Mouse (Mus musculus) myocyte (in vitro differentiated cells): ENCODE results near the gene Spag6.

ENCODE experiments used
- CEBPB ChIP-seq: IDR thresholded peaks from 2 replicates; pipeline ENCODE4 v1.6.1; 2011; ENCODE audit warnings: mild to moderate bottlenecking, moderate library complexity; ENCODE audit not compliant: poor library complexity, insufficient read depth, severe bottlenecking
- E2F4 ChIP-seq: IDR thresholded peaks from one replicate; pipeline ENCODE4 v1.6.1; 2011; ENCODE audit warnings: mild to moderate bottlenecking, control low read depth, moderate library complexity; ENCODE audit not compliant: insufficient read depth
- MAX ChIP-seq: IDR thresholded peaks from one replicate; pipeline ENCODE4 v1.6.1; 2011; ENCODE audit warnings: low read depth, mild to moderate bottlenecking, control low read depth
- MYOD1 ChIP-seq, 3 experiments: IDR thresholded peaks; one replicate each; pipeline ENCODE4 v1.6.1; 2011; ENCODE audit warnings: control low read depth in 2 of 3, low read depth in 2 of 3, mild to moderate bottlenecking in 2 of 3, moderate library complexity in 1 of 3; ENCODE audit not compliant: insufficient read length in 2 of 3, control insufficient read depth in 1 of 3
- POLR2A ChIP-seq: IDR thresholded peaks from one replicate; pipeline ENCODE4 v1.6.1; 2011; ENCODE audit warnings: low read depth, mild to moderate bottlenecking, control low read depth, moderate library complexity; ENCODE audit not compliant: insufficient read length
- POLR2AphosphoS2 ChIP-seq: IDR thresholded peaks from one replicate; pipeline ENCODE4 v1.6.1; 2011; ENCODE audit warnings: low read depth, control low read depth; ENCODE audit not compliant: insufficient read length
- REST ChIP-seq: IDR thresholded peaks from one replicate; pipeline ENCODE4 v1.6.1; 2011; ENCODE audit warnings: mild to moderate bottlenecking, control low read depth, moderate library complexity; ENCODE audit not compliant: insufficient read depth, insufficient read length
- TCF3 ChIP-seq: IDR thresholded peaks from one replicate; pipeline ENCODE4 v1.6.1; 2011; ENCODE audit warnings: low read depth, control low read depth; ENCODE audit not compliant: insufficient read length
- USF1 ChIP-seq: IDR thresholded peaks from one replicate; pipeline ENCODE4 v1.6.1; 2011; ENCODE audit warnings: low read depth, mild to moderate bottlenecking, control low read depth, moderate library complexity

GRCm38 (mm10) chr2:18774326-18774725 is 80.5 kb downstream of the Spag6 start:
- TF ChIP-seq POLR2AphosphoS2 (no peak), POLR2A (no peak), MAX (no peak), CEBPB (no peak), MYOD1 (IDR thresholded peaks at IDR 0.05; ENCODE audit: control insufficient read depth in 1 of 3, insufficient read length in 2 of 3, low read depth in 2 of 3) (no peak), USF1 (no peak), TCF3 (no peak), REST (no peak), E2F4 (no peak)
